Mouse (Mus musculus): ENCODE data around the gene Fosl1.

Fosl1 gene

DNA sequence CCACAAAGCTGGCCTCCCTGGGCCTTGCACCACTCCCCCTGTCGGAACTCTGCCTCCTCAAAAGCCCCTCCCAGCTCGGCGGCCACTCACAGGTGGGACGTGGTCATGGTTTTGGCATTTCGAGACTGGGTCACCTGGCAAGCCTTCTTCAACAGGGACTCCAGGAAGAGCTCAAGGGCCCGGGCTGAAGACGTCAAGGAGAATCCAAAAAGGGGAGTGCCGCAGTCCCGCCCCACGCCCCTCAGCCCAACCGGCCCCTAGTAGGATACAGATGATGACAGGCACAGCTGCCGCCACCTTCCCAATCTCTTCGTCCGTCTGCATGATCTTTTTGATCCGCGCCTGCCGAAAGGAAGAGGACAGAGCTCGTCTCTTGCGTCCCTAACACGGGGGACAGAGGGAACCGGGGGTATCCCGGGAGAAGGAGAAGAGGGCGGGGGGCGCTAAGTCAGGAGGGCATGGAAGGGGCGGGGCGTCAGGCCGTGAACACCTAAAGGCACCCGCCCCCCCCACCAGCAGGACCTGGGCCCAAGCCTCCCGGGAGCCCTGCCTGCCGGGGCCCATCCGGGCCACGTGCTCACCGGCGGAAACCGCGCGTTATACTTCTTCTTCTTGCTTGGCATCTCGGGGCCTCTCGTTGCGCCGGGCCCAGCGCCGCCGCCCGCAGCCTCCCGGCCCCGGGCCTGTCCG is 23.1 kb upstream of the Fosl1 start:
- in situ Hi-C loops (cut with MboI; ENCODE audit: unreplicated experiment in 2 of 2): loop anchor here in 1 of 2 experiments (10.0 kb wide), 1 partner anchor 49 kb away; no protein-coding TSS in a partner anchor

DNA sequence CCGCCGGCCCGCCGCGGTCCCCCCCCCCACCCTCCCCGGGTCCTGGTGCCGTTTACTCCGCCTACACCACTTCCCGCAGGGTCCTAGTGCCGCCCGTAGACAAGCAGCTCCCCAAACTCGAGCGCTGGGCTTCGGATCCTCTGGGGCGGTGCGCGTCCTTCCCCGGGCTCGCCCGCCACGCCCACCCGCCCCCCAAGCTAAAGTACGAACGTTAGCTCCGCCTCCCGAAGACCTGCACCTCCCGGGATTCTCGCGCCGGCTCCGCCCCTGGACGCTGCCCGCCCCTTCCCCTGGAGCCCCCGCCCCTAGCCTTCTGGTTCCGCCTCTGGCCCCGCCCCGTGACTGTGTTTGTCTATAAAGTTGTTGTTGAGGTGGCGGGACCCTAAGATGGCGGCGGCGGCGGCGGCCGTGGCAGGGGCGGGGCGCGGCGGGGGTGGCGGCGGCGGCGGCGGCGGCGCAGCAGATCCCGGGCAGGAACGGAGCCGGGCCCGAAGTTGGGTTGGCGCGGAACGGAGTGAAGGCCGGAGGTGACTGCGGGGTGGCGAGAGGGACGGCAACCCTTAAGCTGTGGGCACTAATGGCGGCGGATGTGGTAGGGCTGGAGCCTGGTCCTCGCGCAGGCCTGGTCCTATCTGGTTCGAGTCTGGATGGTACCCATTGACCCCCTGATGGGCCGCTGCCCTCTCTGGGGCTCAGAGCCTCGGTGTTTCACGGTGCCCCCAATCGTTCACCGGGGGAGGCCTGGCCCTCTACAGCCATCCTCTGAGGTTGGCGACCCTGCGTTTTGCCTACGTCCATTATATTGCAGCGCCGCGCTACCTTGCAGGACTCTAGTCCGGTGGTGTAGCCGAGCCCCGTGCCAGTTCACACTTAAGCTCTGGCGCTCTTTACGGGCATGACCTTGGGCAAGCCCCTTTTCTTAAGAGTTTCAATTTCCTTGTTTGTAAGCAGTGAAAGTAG is 22.3 kb upstream of the Fosl1 start, which contains the start of the genes Drap1 and AI837181:
Gene Drap1, minus strand, starts transcription at position 198 of the 960 bp plus-strand sequence.
Gene AI837181, plus strand, starts transcription at position 363 of the 960 bp plus-strand sequence.
- in situ Hi-C loops (cut with MboI; ENCODE audit: unreplicated experiment in 2 of 2): loop anchor here (5.0 to 10.0 kb wide), 2 partner anchors 50 to 62 kb away; partner anchors contain the start of gene Mus81 (in 1 of the 2)

DNA sequence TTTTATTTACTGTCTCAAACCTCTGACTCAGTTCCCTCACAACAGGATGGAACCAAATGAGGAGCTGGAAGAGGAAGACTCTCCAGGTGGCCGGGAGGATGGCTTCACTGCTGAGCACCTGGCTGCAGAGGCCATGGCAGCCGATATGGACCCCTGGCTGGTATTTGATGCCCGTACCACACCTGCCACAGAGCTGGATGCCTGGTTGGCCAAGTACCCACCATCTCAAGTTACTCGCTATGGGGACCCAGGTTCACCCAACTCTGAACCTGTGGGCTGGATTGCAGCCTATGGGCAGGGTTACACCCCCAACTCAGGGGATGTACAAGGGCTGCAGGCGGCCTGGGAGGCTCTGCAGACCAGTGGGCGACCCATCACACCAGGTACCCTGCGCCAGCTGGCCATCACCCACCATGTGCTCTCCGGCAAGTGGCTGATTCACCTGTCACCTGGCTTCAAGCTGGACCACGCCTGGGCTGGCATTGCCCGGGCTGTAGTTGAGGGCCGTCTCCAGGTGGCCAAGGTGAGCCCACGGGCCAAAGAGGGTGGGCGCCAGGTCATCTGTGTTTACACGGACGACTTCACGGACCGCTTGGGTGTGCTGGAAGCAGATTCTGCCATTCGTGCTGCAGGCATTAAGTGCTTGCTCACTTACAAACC is 21.3 kb upstream of the Fosl1 start:
- in situ Hi-C loops (cut with MboI; ENCODE audit: unreplicated experiment in 2 of 2): loop anchor here (5.0 to 10.0 kb wide), 2 partner anchors 51 to 61 kb away; partner anchors contain the start of gene Mus81 (in 1 of the 2)

DNA sequence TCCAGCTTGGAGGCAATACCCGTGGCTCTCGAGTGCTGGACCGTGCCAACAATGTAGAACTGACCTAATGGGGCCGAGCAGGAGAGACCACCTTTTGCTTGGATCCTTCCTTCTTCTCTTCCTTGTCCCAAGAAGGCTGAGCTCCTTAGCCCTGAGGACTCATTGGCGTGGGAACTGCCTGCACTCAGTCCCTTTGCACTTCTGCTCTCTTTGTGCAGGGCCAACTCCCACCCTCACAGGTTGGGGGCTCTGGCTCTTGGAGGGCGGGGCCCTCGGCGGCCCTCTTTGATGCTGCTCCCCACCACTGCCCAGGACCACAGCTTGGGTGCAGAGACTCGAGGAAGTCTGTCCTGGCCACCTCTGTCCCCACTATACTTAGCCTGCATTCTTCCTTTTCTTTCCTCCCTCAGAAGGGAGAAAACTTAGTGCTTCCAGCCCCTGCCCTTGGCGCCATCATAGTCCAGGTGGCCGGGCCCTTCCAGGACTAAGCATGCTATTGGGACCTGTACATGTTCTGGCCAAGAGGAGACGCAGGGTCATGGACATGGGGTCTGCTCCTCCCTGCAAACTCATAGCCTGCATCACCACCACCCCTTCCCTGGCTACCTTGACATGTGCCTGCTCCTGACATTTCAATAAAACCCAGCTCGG is 20.6 kb upstream of the Fosl1 start:
- in situ Hi-C loops (cut with MboI; ENCODE audit: unreplicated experiment in 2 of 2): loop anchor here (5.0 to 10.0 kb wide), 2 partner anchors 52 to 61 kb away; partner anchors contain the start of gene Mus81 (in 1 of the 2)

DNA sequence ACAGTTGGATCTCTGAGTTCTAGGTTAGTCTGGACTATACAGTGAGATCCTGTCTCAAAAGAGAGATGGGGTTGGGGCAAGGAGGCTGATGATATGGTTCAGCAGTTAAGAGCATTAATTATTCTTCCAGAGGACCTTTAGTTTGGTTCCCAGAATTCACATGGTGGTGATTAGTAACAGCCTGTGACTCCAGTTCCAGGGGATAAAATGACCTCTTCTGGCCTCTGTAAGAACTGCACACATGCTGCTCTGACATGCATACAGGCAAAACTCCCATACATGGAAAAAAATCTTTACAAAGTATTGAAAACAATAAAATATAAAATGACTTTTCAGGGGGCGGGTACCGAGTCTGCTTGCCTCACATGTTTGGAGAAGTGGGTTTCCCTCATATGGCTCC is 19.3 kb upstream of the Fosl1 start:
- in situ Hi-C loops (cut with MboI; ENCODE audit: unreplicated experiment in 2 of 2): loop anchor here (5.0 to 10.0 kb wide), 2 partner anchors 53 to 59 kb away; partner anchors contain the start of gene Mus81 (in 1 of the 2)

DNA sequence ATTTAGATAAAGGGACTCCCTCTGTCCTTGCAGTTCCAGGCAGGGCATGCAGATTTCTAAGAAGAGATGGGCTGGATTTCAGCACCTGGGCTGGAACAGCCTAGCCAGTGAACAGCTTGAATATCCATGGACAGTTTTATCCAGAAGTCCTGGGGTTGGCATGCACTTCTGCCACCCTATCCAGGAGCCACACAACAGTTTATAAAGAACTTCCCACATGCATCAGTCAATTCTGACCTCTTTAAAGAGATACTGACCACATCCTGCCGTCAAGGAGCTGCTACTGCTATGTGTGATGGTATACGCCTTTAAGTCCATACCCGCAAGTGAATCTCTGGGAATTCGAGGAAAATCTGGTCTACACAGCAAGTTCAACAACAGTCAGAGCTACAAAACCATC is 18.1 kb upstream of the Fosl1 start:
- in situ Hi-C loops (cut with MboI; ENCODE audit: unreplicated experiment in 2 of 2): loop anchor here (5.0 to 10.0 kb wide), 2 partner anchors 54 to 58 kb away; partner anchors contain the start of gene Mus81 (in 1 of the 2)

DNA sequence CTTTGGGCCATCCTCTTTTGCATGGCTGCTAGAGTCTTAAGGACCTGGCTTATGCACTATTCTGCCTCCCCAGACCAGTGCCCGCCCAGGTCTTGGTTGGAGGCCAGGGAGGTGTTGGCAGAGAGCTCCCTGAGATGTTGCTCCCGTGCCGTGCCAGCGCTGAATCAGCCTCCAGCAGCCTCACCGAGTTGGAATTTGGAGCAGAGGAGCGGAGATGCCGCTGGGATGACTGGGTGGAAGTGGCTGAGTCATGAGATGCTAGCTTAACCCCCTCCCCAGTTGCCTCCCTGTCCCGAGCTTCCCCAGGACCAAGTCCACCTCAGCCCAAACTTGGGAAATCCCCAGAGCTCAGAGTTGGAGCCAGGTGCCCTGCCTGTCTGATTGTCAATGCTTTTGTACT is 17.5 kb upstream of the Fosl1 start:
- in situ Hi-C loops (cut with MboI; ENCODE audit: unreplicated experiment in 2 of 2): loop anchor here (5.0 to 10.0 kb wide), 2 partner anchors 55 to 57 kb away; partner anchors contain the start of gene Mus81 (in 2 of the 2)

DNA sequence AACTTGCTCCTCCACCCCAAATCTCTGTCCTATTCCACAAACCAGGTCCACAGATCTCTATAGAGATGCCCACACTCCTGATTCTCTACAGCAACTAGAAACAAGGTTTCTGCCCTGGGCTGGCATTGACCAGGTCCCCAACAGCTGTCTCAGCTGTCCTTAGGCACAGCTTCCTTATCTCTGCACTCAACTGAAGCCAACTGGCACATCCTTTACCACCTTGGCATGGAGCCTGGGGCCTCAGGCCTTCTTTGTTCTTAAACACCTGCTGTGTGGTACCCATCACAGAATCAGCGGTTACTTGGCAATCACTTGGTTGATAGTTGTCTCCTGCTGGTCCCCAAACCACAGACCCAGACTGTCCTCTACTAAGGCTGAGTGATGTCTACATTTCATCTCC is 16.9 kb upstream of the Fosl1 start:
- in situ Hi-C loops (cut with MboI; ENCODE audit: unreplicated experiment in 2 of 2): loop anchor here in 1 of 2 experiments (5.0 kb wide), 1 partner anchor 57 kb away; the partner anchor contains the start of gene Mus81

DNA sequence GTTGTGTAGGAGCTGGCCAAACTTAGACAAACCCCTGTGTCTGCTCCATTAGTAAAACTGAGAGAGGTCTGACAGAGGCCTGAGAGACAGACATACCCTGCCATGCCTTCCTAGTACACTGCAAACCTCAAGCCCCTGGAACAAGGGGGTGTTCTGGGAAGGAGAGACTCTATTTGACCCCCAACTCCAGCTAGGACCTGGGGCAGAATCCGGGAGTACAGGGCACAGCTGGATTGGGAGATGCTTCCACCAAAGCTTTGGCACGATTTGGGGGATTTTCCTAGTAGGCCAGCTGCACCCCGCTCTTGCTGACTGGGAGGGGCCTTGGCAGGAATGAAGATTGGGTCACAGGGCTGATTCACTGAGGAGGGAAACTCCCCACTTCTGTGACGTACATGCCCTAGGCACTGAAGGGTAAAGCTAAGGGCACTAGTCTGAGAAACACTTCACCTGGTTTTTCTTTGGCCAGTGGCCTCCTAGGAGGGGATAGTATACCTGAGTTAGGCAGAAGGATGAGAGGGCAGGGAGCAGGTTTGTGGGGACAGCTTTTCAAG is 15.4 kb upstream of the Fosl1 start:
- in situ Hi-C loops (cut with MboI; ENCODE audit: unreplicated experiment in 2 of 2): loop anchor here in 1 of 2 experiments (5.0 kb wide), 1 partner anchor 55 kb away; the partner anchor contains the start of gene Mus81

DNA sequence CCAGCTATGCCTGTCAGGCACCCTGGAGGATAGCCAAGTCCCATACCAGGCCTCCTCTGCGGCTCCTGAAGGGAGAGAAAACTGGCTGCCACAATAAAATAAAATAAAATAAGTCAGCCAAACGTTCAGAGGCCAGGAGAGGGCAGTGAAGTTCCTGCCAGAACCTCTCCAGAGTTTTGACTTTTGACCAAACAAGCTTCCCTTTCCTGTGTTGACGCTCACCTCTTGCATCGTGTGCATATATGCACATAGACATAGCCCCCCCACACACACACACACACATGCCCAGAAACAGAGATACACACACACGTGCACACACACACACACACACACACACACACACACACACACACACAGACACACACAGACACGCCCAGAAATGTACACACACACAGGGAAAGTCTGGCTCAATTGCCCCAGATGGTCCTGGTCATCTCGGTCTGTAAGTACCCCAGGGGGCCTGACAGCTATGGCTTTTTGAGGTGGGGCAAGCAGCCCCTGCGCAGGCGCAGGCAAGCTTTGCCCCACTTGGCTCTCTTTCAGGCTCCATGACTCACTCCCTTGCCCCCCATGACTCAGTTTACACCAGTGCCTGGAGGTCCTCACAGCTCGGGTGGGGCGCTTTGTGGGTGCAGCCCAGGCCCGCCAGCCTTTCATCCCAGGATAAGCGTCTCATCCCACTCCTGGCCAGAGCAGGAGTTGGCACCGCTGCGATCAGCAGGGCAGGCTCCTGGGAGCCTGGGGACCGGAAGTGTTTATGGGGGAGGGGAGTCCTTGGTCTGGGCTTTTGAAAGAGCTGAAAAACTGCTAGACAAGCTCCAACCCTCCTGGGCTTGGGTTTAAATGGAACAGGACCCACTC is 14.1 kb upstream of the Fosl1 start:
- in situ Hi-C loops (cut with MboI; ENCODE audit: unreplicated experiment in 2 of 2): loop anchor here in 1 of 2 experiments (5.0 kb wide), 1 partner anchor 54 kb away; the partner anchor contains the start of gene Mus81

DNA sequence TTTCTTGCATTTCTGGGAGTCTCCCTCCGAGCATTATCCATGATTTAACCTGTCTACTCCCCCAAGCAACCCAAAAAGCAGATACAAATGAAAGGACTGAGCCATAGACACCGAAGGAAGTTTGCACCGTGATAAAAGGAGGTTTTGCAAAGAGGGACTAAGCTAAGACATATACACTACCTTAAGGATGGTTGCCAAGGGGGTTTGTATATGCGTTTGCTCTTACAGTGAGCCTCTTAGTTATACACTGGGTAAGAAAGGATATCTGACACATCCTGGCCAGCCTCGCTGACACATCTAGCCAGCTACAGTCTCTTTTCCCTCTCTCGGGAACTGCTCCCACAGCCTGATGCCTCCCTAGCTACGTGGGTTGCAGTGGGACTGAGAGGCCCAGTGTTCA is 13.4 kb upstream of the Fosl1 start:
- in situ Hi-C loops (cut with MboI; ENCODE audit: unreplicated experiment in 2 of 2): loop anchor here in 1 of 2 experiments (5.0 kb wide), 1 partner anchor 53 kb away; the partner anchor contains the start of gene Mus81

DNA sequence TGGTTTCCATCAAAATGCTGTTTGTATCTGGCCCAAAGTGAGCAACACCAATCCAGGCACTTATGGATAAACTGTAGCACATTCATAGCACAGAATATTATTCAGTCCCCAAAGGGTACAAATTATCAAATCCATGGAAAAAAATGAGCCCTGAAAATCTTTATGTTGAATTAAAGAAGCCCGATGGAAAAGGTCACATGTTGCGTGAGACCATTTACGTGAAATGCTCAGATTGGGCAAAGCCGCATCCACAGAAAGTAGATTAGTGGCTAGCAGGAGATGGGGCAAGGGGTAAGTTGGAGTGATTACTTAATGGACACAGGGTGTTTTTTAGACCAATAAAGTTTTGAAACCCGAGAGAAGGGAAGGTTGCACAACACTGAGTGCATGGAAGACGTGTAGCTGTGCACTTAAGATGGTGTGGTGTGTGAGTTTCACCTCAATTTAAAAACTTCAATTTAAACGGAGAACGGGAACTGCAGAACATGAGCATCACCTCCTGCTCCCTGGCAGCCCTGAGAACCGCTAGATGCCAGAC is 2.9 kb upstream of the Fosl1 start:
- in situ Hi-C loops (cut with MboI; ENCODE audit: unreplicated experiment in 2 of 2): no loop called here

DNA sequence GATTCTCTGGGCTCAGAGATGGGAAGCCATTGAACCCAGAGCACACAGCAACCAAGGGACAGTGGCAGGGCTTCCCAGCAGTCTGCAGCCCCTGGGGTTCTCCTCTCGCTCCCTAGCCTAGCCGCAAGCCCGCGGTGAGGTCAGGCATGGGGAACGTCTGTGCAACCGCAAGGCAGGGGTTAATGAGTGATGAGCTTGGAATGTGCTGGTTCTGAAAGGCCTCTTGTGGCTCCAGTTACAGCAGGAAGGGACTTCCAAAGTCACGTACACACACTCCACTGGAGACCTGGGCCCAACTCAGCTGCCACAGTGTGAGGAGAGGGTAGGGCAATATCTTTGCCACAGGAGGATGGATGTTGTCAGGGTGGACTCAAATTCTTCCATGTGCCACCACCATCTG is 2.4 kb upstream of the Fosl1 start:
- in situ Hi-C loops (cut with MboI; ENCODE audit: unreplicated experiment in 2 of 2): no loop called here

DNA sequence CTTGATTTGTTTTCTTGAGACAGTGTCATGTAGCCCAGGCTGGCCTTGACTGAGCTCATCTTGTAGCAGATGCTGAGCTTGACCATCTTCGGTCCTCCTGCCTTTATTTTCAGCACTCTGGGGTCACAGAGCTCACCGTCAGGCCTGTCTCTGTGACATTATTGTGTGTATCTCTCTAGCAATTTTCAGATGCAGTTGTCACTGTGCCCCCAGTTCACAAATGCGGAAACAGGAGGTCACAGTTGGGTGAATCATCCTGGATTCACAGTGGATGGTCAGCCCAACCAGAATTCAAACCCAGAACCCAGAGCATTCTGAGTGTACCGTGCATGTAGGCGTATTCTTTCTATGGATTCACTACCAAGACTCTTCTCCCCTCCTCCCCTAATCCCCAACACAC is 1.6 kb upstream of the Fosl1 start:
- in situ Hi-C loops (cut with MboI; ENCODE audit: unreplicated experiment in 2 of 2): no loop called here

DNA sequence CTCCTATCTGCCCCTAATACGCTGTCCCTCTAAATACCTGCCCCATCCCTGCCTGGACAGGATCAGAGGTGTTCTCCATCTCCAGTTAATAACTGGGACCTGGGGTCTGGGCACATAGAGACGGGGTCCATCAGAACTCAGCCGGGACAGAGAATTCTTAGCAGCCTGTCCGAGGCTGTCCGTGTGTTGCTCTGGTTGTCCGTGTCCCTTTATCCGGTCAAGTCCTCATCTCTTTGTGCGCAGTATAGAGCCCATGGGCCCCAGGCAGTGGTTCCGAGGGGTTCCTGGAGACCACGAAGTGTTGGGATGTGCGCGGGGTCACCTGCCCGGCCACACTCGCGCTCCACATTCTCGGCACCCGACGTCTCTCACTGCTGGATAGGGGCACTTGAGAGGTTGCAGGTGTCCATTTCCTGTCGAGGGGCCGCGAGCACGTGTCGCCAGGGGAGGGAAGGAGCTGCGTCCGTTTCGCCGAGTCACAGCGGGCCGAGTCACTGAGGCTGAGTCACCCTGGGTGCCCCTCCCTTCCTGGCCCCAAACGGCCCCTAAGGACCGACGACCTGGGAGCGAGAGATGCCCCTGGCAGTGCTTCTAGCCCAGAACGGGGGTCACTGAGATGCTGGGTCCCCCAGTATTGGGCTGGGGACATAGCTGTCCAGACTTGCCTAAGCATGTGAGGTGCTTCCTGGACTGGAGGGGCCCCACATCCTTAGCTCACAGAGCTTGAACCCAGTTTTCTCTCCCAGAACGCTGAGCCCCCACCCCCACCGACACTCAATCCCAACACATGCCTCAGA is 1.2 kb downstream of the Fosl1 start:
- in situ Hi-C loops (cut with MboI; ENCODE audit: unreplicated experiment in 2 of 2): no loop called here

DNA sequence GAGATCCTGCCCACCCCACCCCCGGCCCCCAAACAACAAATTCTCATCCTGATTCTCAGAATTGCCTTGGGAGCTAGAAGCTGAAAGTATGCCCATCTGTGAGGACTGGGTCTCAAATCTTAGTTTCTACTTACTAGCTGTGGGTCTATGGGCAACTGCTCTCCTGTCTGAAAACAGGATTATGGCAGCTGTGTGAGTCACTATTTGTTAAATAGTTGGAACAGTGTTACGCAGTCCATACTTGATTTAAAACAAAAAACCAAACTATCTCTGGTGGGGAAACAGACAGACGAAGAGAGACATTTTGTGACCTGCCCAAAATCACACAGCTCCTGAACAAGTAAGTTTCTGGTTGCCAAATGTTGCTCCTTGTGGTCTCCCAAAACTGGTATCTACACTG is 2.3 kb downstream of the Fosl1 start:
- in situ Hi-C loops (cut with MboI; ENCODE audit: unreplicated experiment in 2 of 2): no loop called here

DNA sequence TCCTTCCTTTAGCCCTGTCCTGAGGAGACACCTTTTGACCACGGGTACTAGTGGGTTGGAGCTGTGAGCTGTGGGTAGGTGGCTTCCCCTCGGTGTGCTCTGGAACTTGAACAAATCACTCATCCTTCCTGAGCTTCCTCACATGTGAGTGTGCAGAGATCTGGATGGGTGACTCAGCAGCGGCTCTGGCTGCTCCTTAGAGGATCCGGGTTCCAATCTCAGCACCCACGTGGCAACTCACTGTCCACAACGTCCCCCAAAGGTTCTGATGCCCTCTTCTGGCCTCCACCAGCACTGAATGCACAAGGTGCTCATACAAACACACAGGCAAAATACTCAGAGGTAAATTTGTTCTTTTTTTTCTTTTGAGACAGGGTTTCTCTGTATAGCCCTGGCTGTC is 4.4 kb downstream of the Fosl1 start:
- in situ Hi-C loops (cut with MboI; ENCODE audit: unreplicated experiment in 2 of 2): no loop called here
